Mouse (Mus musculus): Measurements from ENCODE around the gene Stk36. TPM values are rescaled to one million over a fixed set of nuclear protein-coding genes. Genes with fewer than 3 reads are reported as not detected.

Gene Stk36
- polyA plus RNA-seq, 1 experiment from 2014 or later: 8.8 TPM

GRCm38 (mm10) chr1:74677843-74678242, 76.6 kb downstream of the Stk36 start:
- H3K36me3 ChIP-seq: peaks cover 65% of the 10 kb centered on the region
- no peaks in the 10 kb centered on the region for H3K9me3 ChIP-seq (replicated peaks)
- no peak overlapping the region for H3K4me2 ChIP-seq
- WGBS: 94% methylated on average over 1 of the region's 1 CpGs
- no peak for ATAC-seq (replicated peaks; ENCODE audit: low FRiP score)
- no peak overlapping the region for H3K4me3 ChIP-seq (replicated peaks)
- H3K27me3 ChIP-seq: no peaks in the 10 kb centered on the region
- H3K4me1 ChIP-seq: no peaks in the 10 kb centered on the region
- no peak overlapping the region for H3K27ac ChIP-seq
- H3K9ac ChIP-seq: no peak overlapping the region

Small RNA genes lying within 50 kb of the gene (microRNA-seq; reads per million reads assigned to microRNA genes)
- gene Gm25035: not detected

Other genes with a start within 250 kb of the Stk36 start
- gene Catip, start 239.3 kb upstream of the Stk36 start, polyA plus RNA-seq (2015; fragmentation: Nextera tagmentation; extraction: Ambion mirVana): 0.67 and 0.82 TPM in 2 replicates
- gene Slc11a1, start 226.2 kb upstream of the Stk36 start, polyA plus RNA-seq (2015; fragmentation: Nextera tagmentation; extraction: Ambion mirVana): 3.8 and 5.9 TPM in 2 replicates
- gene Ctdsp1, start 209.9 kb upstream of the Stk36 start, polyA plus RNA-seq (2015; fragmentation: Nextera tagmentation; extraction: Ambion mirVana): 81.1 and 82.0 TPM in 2 replicates
- gene Vil1, start 192.1 kb upstream of the Stk36 start, polyA plus RNA-seq (2015; fragmentation: Nextera tagmentation; extraction: Ambion mirVana): 11.5 and 12.3 TPM in 2 replicates
- 71.9 and 72.3 TPM in 2 replicates for gene Cnot9, start 95.4 kb upstream of the Stk36 start, polyA plus RNA-seq (2015; fragmentation: Nextera tagmentation; extraction: Ambion mirVana)
- 0.53 and 1.3 TPM in 2 replicates for gene Plcd4, start 58.6 kb upstream of the Stk36 start, polyA plus RNA-seq (2015; fragmentation: Nextera tagmentation; extraction: Ambion mirVana)
- 33.2 and 34.3 TPM in 2 replicates for gene Usp37, start 57.2 kb upstream of the Stk36 start, polyA plus RNA-seq (2015; fragmentation: Nextera tagmentation; extraction: Ambion mirVana)
- 7.5 and 8.4 TPM in 2 replicates for gene Zfp142, start 13.2 kb upstream of the Stk36 start, polyA plus RNA-seq (2015; fragmentation: Nextera tagmentation; extraction: Ambion mirVana)
- gene Bcs1l, start 13.2 kb upstream of the Stk36 start, polyA plus RNA-seq (2015; fragmentation: Nextera tagmentation; extraction: Ambion mirVana): 15.7 and 17.8 TPM in 2 replicates
- gene Rnf25, start within 50 bp of the Stk36 start, polyA plus RNA-seq (2015; fragmentation: Nextera tagmentation; extraction: Ambion mirVana): 40.7 and 43.4 TPM in 2 replicates
- 17.4 and 19.5 TPM in 2 replicates for gene Ttll4, start 60.3 kb downstream of the Stk36 start, polyA plus RNA-seq (2015; fragmentation: Nextera tagmentation; extraction: Ambion mirVana)
- 7.2 and 7.6 TPM in 2 replicates for gene Cyp27a1, start 112.1 kb downstream of the Stk36 start, polyA plus RNA-seq (2015; fragmentation: Nextera tagmentation; extraction: Ambion mirVana)
- 0.44 and 0.73 TPM in 2 replicates for gene Prkag3, start 147.8 kb downstream of the Stk36 start, polyA plus RNA-seq (2015; fragmentation: Nextera tagmentation; extraction: Ambion mirVana)
- 2.0 and 2.3 TPM in 2 replicates for gene Wnt6, start 170.4 kb downstream of the Stk36 start, polyA plus RNA-seq (2015; fragmentation: Nextera tagmentation; extraction: Ambion mirVana)
- gene Wnt10a, start 190.1 kb downstream of the Stk36 start, polyA plus RNA-seq (2015; fragmentation: Nextera tagmentation; extraction: Ambion mirVana): 0.43 and 0.89 TPM in 2 replicates

Data from kidney, embryonic 15.5 days (tissue).